Mouse (Mus musculus) brain, embryonic 14.5 days (tissue): ENCODE measurements around the gene Nusap1. TPM values are rescaled to one million over a fixed set of nuclear protein-coding genes. Genes with fewer than 3 reads are reported as not detected.
A peak's percentile ranks its signal among the peaks of the same experiment; 100 is the strongest.

Source experiments
- DNase-seq: peaks from one replicate; pipeline ENCODE4 v3.0.0-alpha.2; 2011; ENCODE audit warnings: low read depth
- CTCF ChIP-seq: fragments of 200-500 bp; IDR thresholded peaks from 2 replicates; pipeline ENCODE4 v1.5.1; 2012; ENCODE audit warnings: inconsistent platforms, mild to moderate bottlenecking, moderate library complexity, borderline replicate concordance; ENCODE audit not compliant: insufficient read depth, insufficient read length; ENCODE audit errors: extremely low read depth
- POLR2A ChIP-seq: fragments of 200-500 bp; IDR thresholded peaks from 2 replicates; pipeline ENCODE4 v1.6.1; 2012; ENCODE audit warnings: mild to moderate bottlenecking, inconsistent platforms, borderline replicate concordance; ENCODE audit not compliant: poor library complexity, insufficient read depth, insufficient read length, severe bottlenecking; ENCODE audit errors: extremely low read depth
- polyA plus RNA-seq: library from polyadenylated mRNA; depleted of rRNA; stranded (reverse); fragments of >200 nt; gene quantifications from 2 replicates; pipeline ENCODE4 v1.2.3, GENCODE M21; 2012; rRNA removed

Gene Nusap1
- polyA plus RNA-seq, 1 experiment = 14.7 TPM

DNA sequence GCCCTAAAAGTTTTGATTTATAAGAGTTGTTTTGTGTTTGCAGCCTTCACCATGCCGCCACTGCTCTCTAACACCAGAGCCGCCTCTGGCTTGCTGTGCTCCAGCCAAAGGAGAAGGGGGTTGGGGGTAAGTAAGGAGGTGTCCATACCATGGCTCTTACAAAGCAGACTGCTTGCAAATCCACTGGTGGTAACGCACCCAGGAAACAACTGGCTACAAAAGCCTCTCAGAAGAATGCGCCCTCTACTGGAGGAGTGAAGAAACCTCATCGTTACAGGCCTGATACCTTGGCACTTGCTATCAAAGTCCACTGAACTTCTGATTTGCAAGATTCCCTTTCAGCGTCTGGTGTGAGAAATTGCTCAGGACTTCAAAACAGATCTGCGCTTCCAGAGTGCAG, 50.9 kb downstream of the Nusap1 start:
- TF ChIP-seq POLR2A (no peak), CTCF (peak; percentile 50; the same call in 1 of the 2 replicates)

GRCm38 (mm10) chr2:119674525-119675214, 56.6 kb downstream of the Nusap1 start, which contains the start of gene Rtf1:
Gene Rtf1 (plus strand): TSS chr2:119675068.
- TF ChIP-seq POLR2A (peak; percentile 85), CTCF (no peak)
- peak; percentile 93 for DNase-seq

More for the DNA sequence above, 50.9 kb downstream of the Nusap1 start:
- peak; percentile 9 for DNase-seq

DNA sequence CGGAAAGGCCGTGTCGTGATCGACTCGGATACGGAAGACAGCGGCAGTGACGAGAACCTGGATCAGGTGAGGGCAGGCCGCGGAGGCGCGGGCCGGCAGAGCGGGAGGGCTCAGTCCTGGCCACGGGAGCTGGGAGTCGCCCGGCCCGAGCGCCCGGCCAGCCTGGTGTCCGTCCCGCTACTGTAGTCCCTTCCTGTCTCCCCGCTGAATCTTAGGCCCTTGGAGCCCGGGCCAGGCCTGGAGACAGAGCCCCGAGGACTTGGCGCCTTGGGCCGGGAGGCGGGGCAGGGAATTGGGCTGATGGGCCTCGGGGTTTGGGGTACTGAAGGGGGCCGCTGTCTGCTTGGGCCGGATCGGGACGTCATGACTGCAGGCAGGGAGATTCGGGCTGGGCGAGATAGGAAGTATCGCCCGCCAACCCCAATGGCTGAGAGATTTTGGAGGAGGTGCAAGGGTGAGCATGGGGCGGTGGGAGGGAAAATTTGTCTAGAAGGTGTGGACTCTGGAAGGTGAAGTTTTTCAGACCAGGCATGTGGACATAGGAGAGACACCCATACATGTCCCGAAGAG, 57.2 kb downstream of the Nusap1 start:
- no peak for TF ChIP-seq CTCF
- no peak for TF ChIP-seq POLR2A
- DNase-seq = no peak

GRCm38 (mm10) chr2:119675831-119676230, 57.7 kb downstream of the Nusap1 start:
- no peak for DNase-seq
- no peak for TF ChIP-seq CTCF
- no peak for TF ChIP-seq POLR2A

DNA sequence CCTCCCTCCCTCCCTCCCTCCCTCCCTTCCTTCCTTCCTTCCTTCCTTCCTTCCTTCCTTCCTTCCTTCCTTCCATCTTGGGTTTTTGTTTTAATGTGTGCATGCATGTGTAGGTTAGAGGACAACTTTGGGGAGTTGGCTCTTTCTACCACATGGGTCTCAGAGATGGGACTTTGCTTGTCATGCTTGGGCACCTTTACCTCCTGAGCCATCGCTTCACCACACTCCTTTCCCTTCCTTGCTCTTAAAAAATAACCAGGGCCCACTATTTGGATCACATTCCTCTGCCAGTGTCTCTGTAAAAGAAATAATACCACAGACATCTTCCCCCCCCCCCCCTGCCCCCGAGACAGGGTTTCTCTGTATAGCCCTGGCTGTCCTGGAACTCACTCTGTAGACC, 65.6 kb downstream of the Nusap1 start:
- no peak for DNase-seq
- TF ChIP-seq CTCF (no peak), POLR2A (no peak)

- TF ChIP-seq CTCF (no peak), POLR2A (no peak)
- DNase-seq = peak; percentile 13
Observed at GRCm38 (mm10) chr2:119692003-119692701, 74.1 kb downstream of the Nusap1 start.

GRCm38 (mm10) chr2:119694826-119695225, 76.7 kb downstream of the Nusap1 start:
- TF ChIP-seq CTCF (no peak), POLR2A (no peak)

GRCm38 (mm10) chr2:119696111-119696510, 78.0 kb downstream of the Nusap1 start:
- DNase-seq = no peak
- no peak for TF ChIP-seq POLR2A
- TF ChIP-seq CTCF = no peak

More at GRCm38 (mm10) chr2:119694826-119695225, 76.7 kb downstream of the Nusap1 start:
- DNase-seq = no peak

DNA sequence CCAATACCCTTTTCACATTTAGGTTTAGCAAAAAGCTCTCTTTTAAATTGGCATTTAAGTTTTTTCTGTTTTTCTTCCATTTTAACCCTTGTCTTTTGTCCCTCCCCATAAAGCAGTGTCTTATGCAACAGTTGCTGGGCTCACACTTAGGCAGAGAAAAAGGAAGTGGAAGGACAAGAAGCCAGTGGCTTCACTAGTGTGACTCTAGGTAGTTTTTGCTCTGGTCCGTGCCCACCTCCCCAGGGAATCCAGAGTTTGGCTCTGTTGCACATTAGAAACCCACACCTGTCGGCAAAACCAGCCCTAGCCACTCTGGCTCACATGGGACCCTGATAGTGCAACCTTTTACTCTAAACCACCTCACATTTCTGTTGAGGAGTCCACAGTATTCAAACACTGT, 80.4 kb downstream of the Nusap1 start:
- no peak for DNase-seq
- no peak for TF ChIP-seq CTCF
- no peak for TF ChIP-seq POLR2A

DNA sequence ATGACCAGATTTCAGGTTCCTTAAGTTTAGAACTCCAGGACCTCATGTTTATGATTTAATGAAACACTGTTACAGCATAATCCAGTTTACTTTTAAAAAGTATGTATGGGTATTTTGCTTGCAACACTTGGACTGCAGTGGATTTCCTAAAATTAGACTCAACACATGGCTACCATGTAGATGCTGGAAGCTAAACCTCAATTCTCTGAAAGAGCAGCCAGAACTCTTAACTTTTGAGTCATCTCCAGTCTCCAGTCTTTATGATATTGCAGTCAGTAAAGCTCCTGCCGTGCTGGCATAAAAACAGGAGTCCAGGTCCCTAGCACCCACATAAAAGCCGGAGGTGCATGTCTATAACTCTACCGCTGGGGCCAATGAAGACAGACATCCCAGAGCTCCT, 81.9 kb downstream of the Nusap1 start:
- TF ChIP-seq POLR2A (no peak), CTCF (no peak)
- DNase-seq = no peak

Other genes with a start within 250 kb of the Nusap1 start
- 11.9 and 15.2 TPM in 2 replicates for gene Ino80, start 140.6 kb upstream of the Nusap1 start, polyA plus RNA-seq
- gene Exd1, start 70.7 kb upstream of the Nusap1 start, polyA plus RNA-seq = 0.32 and 0.44 TPM in 2 replicates
- 63.6 and 67.7 TPM in 2 replicates for gene Chp1, start 70.6 kb upstream of the Nusap1 start, polyA plus RNA-seq
- 6.6 and 12.6 TPM in 2 replicates for gene Oip5, start 171 bp downstream of the Nusap1 start, polyA plus RNA-seq
- gene Ndufaf1, start 44.5 kb downstream of the Nusap1 start, polyA plus RNA-seq = 11.9 and 14.3 TPM in 2 replicates
- gene Rtf1, start 56.8 kb downstream of the Nusap1 start, polyA plus RNA-seq = 32.2 and 47.3 TPM in 2 replicates
- gene Itpka, start 124.0 kb downstream of the Nusap1 start, polyA plus RNA-seq = 0.42 and 0.68 TPM in 2 replicates
- 3.3 and 3.8 TPM in 2 replicates for gene Ltk, start 142.1 kb downstream of the Nusap1 start, polyA plus RNA-seq
- 24.7 and 25.8 TPM in 2 replicates for gene Rpap1, start 169.2 kb downstream of the Nusap1 start, polyA plus RNA-seq
- gene Tyro3, start 179.4 kb downstream of the Nusap1 start, polyA plus RNA-seq = 33.0 and 40.9 TPM in 2 replicates